10 mouse cellular contexts compared by ENCODE assay signal in genomic region chr6:55044542-55044941, GRCm38 (mm10).
"Had no signal": no experiment of that assay in that cellular context is flagged by ENCODE, and none has a peak within 500 bp of the region (broad histone marks: within the 10 kb centered on the region; RNA-seq: fewer than 3 reads in every experiment).

No protein-coding gene starts in this region.

- H3K4me2 ChIP-seq: liver, embryonic 11.5 days; liver, embryonic 15.5 days had no signal

- H3K4me3 ChIP-seq: liver, embryonic 15.5 days had no signal

- H3K9ac ChIP-seq: liver, embryonic 15.5 days had no signal

- H3K27ac ChIP-seq: liver, embryonic 15.5 days had no signal

- ATAC-seq: intestine, postnatal 0 days had no signal

- H3K27me3 ChIP-seq: liver, embryonic 15.5 days had no signal

- H3K9me3 ChIP-seq: liver, embryonic 15.5 days had no signal

- DNase-seq: kidney, adult 8-10 months; kidney, postnatal 25 days; lung, adult 2 months; lung, postnatal 36 days; right cerebral cortex, adult 18-20 months; right cerebral cortex, postnatal 25 days; thymus, postnatal 36 days had no signal
